Mouse (Mus musculus): ENCODE results near the gene Sos1.

DNA sequence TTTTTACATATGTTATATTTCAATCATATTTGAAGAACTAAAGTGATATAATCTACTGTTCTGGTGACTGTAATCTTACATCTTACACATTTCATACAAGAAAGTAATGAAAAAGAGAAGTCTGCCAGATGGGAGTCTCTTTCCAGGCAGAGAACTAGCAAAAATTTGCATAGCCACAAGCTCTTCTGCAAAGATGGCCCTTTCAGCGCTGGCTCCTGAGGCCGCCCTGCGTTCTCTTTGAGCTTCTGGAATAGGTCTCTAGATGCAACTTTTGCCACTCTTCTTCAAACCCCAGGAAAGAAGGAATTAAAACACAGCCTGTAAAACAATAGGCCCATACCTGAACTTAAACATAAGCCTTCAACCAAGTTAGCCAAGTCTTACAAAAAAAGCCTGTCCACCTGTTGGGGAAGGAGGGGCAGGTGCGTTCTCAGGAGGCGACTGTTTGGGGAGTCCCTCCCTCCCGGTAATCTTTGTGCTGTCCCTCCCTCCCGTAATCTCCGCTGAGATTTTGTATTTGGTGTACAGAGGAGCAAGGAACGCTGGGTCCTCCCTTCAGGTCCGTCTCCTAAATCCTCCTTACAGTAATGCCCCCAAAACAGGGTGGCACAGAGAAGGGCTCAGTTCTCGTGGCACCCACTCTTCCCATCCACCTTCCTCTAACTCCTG, 18.5 kb upstream of the Sos1 start:
- TF ChIP-seq CTCF (IDR thresholded peaks at IDR 0.05; ENCODE audit: borderline replicate concordance, control insufficient read depth, extremely low read depth, insufficient read depth, low read length, poor library complexity) (no peak), POLR2A (IDR thresholded peaks at IDR 0.05; ENCODE audit: control insufficient read depth, extremely low read depth, insufficient read depth, low read length, poor library complexity) (no peak)
